Mouse (Mus musculus): Measurements from ENCODE around the gene Zc3h12d. TPM values are rescaled to one million over a fixed set of nuclear protein-coding genes. Genes with fewer than 3 reads are reported as not detected.
"Not testable (repeated sequence)": the region's sequence is repeated elsewhere in the genome, so short reads cannot be mapped to it uniquely, and the experiment has no call there.

The Zc3h12d gene
- total and polyA plus RNA-seq, 3 experiments: 11.8 to 28.0 (median 16.3) TPM

DNA sequence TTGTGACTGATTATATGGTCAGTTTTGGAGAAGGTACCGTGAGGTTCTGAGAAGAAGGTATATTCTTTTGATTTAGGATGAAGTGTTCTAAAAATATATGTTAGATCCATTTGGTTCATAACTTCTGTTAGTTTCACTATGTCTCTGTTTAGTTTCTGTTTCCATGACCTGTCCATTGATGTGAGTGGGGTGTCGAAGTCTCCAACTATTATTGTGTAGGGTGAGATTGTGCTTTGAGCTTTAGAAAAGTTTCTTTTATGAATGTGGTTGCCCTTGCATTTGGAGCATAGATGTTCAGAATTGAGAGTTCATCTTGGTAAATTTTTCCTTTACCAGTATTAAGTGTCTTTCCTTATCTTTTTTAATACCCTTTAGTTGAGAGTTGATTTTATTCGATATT lies 48.0 kb downstream of the Zc3h12d start:
- dilution Hi-C loops (cut with MboI; ENCODE audit: extremely low pct_ligation_motif_present, extremely low pct_unique_long_range_greater_than_20kb, low sequenced_read_pairs); H3K4me3 ChIP-seq (replicated peaks in 1 of 3; ENCODE audit: low read depth in 2 of 3, low read length in 2 of 3, poor library complexity in 1 of 3); H3K36me3 ChIP-seq (replicated peaks in 1 of 2; ENCODE audit: control insufficient read depth in 1 of 2, insufficient read depth in 1 of 2, low read length in 1 of 2); H3K9me3 ChIP-seq (replicated peaks; ENCODE audit: low read length); DNase-seq (ENCODE audit: extremely low read depth); H3K27me3 ChIP-seq (replicated peaks); H3K79me2 ChIP-seq (replicated peaks; ENCODE audit: control insufficient read depth, extremely low read depth, insufficient read depth, poor library complexity, severe bottlenecking); H3K4me1 ChIP-seq (ENCODE audit: control insufficient read depth in 1 of 2, insufficient read depth in 2 of 2); H3K27ac ChIP-seq (ENCODE audit: insufficient read depth, low read depth): not testable (repeated sequence)
- H3K4me2 ChIP-seq (ENCODE audit: insufficient read depth, low read depth, poor library complexity, severe bottlenecking): peak overlapping the region; percentile 78
- in situ Hi-C loops (cut with MboI; ENCODE audit: low pct_ligation_motif_present, low pct_unique_long_range_greater_than_20kb, low sequenced_read_pairs): loop anchor here (5.0 to 25.0 kb wide), 3 partner anchors 315 to 832 kb away; no protein-coding TSS in a partner anchor
- TF ChIP-seq IRF4 (IDR thresholded peaks at IDR 0.05; ENCODE audit: low read depth, low read length) (peak; percentile 42; the same call in 1 of the 2 replicates), EP300 (IDR thresholded peaks at IDR 0.05; ENCODE audit: low read length) (peak; percentile 37), JUN (IDR thresholded peaks at IDR 0.05; ENCODE audit: insufficient read depth, low read depth, low read length) (peak; percentile 30; the same call in 1 of the 2 replicates)
- H3K9ac ChIP-seq (ENCODE audit: insufficient read depth, low read depth): peak overlapping the region; percentile 26; the same call in 1 of the 2 replicates

DNA sequence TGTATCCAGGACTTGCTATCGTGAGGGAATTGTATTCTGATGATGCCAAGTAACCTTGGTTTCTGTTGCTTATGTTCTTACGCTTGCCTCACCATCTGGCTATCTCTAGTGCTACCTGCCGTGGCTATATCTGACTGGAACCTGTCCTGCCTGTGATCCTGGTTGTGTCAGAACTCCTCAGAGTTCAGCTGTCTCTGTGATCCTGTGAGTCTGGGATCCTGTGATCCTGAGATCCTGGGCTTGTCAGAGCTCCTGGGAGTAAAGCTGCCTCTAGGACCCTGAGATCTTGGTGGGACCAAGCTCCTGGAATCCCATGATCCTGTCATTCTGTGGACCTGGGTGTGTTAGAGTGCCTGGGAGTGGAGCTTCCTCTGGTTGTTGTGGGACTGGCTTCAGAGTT lies 49.7 kb downstream of the Zc3h12d start:
- Histone ChIP-seq H3K9ac (ENCODE audit: insufficient read depth, low read depth) (no peak overlapping the region), H3K4me3 (replicated peaks in 1 of 3; ENCODE audit: low read depth in 2 of 3, low read length in 2 of 3, poor library complexity in 1 of 3) (no peak overlapping the region), H3K36me3 (replicated peaks in 1 of 2; ENCODE audit: control insufficient read depth in 1 of 2, insufficient read depth in 1 of 2, low read length in 1 of 2) (no peaks in the 10 kb centered on the region), H3K27me3 (replicated peaks) (no peaks in the 10 kb centered on the region), H3K9me3 (replicated peaks; ENCODE audit: low read length) (no peaks in the 10 kb centered on the region), H3K27ac (ENCODE audit: insufficient read depth, low read depth) (no peak overlapping the region), H3K4me2 (ENCODE audit: insufficient read depth, low read depth, poor library complexity, severe bottlenecking) (no peak overlapping the region), H3K4me1 (ENCODE audit: control insufficient read depth in 1 of 2, insufficient read depth in 2 of 2) (no peaks in the 10 kb centered on the region), H3K79me2 (replicated peaks; ENCODE audit: control insufficient read depth, extremely low read depth, insufficient read depth, poor library complexity, severe bottlenecking) (no peaks in the 10 kb centered on the region)
- DNase-seq (ENCODE audit: extremely low read depth): no peak
- dilution Hi-C loops (cut with MboI; ENCODE audit: extremely low pct_ligation_motif_present, extremely low pct_unique_long_range_greater_than_20kb, low sequenced_read_pairs): no loop called here
- in situ Hi-C loops (cut with MboI; ENCODE audit: low pct_ligation_motif_present, low pct_unique_long_range_greater_than_20kb, low sequenced_read_pairs): loop anchor here (5.0 to 25.0 kb wide), 3 partner anchors 313 to 830 kb away; no protein-coding TSS in a partner anchor
- TF ChIP-seq USF2 (conservative IDR thresholded peaks at IDR 0.05; ENCODE audit: low read depth, low read length) (no peak), ELF1 (IDR thresholded peaks at IDR 0.05; ENCODE audit: low read depth, low read length) (no peak), RCOR1 (conservative IDR thresholded peaks at IDR 0.05; ENCODE audit: low read depth, low read length) (no peak), ZC3H11A (IDR thresholded peaks at IDR 0.05; ENCODE audit: low read depth, low read length) (no peak), MYC (IDR thresholded peaks at IDR 0.05; ENCODE audit: low read depth, low read length) (no peak), IRF4 (IDR thresholded peaks at IDR 0.05; ENCODE audit: low read depth, low read length) (no peak), JUND (conservative IDR thresholded peaks at IDR 0.05; ENCODE audit: low read depth, low read length) (no peak), GABPA (IDR thresholded peaks at IDR 0.05; ENCODE audit: insufficient replicate concordance, low read depth, low read length) (no peak), PAX5 (IDR thresholded peaks at IDR 0.05; ENCODE audit: low read length) (no peak), SIN3A (IDR thresholded peaks at IDR 0.05; ENCODE audit: low read length) (no peak), JUN (IDR thresholded peaks at IDR 0.05; ENCODE audit: insufficient read depth, low read depth, low read length) (no peak), NELFE (IDR thresholded peaks at IDR 0.05; ENCODE audit: low read depth, low read length) (no peak), ETS1 (conservative IDR thresholded peaks at IDR 0.05; ENCODE audit: low read depth, low read length) (no peak), UBTF (IDR thresholded peaks at IDR 0.05; ENCODE audit: low read depth, low read length) (no peak)
